Mouse (Mus musculus) stomach, adult 2 months (tissue): ENCODE results near the gene Ssx9. TPM values are rescaled to one million over a fixed set of nuclear protein-coding genes. Genes with fewer than 3 reads are reported as not detected.

Experiments used
- polyA plus RNA-seq: library from polyadenylated mRNA; depleted of rRNA; stranded (reverse); fragments of >200 nt; gene quantifications from 2 replicates; pipeline ENCODE4 v1.2.3, GENCODE M21; 2012; rRNA removed

Gene Ssx9
- polyA plus RNA-seq = not detected in 2 replicates

GRCm38 (mm10) chrX:8748132-8748531 is at the start of gene Ssx9:
Gene Ssx9 (plus strand): TSS chrX:8748432.

GRCm38 (mm10) chrX:8803391-8803790 is 55.2 kb downstream of the Ssx9 start, which contains the start of gene Ssxb5:
Gene Ssxb5 (plus strand): TSS chrX:8803691.

Other genes starting within 250 kb of the Ssx9 start
- not detected in 2 replicates for gene Gm14459, start 223.5 kb upstream of the Ssx9 start, polyA plus RNA-seq
- gene Ssxb6, start 200.2 kb upstream of the Ssx9 start, polyA plus RNA-seq = not detected in 2 replicates
- gene Ssxb3, start 156.6 kb upstream of the Ssx9 start, polyA plus RNA-seq = not detected in 2 replicates
- not detected in 2 replicates for gene Ssxb8, start 57.6 kb upstream of the Ssx9 start, polyA plus RNA-seq
- gene Ssxb5, start 55.3 kb downstream of the Ssx9 start, polyA plus RNA-seq = not detected in 2 replicates
- gene Gm6592, start 95.6 kb downstream of the Ssx9 start, polyA plus RNA-seq = not detected in 2 replicates
- gene Gm5751, start 125.8 kb downstream of the Ssx9 start, polyA plus RNA-seq = not detected in 2 replicates
- gene B630019K06Rik, start 143.9 kb downstream of the Ssx9 start, polyA plus RNA-seq = 2.4 TPM in 2 replicates
- gene Fthl17b, start 214.5 kb downstream of the Ssx9 start, polyA plus RNA-seq = not detected in 2 replicates
- gene Fthl17c, start 228.1 kb downstream of the Ssx9 start, polyA plus RNA-seq = not detected in 2 replicates
- gene Fthl17d, start 238.3 kb downstream of the Ssx9 start, polyA plus RNA-seq = not detected in 2 replicates